Mouse (Mus musculus): Measurements from ENCODE around the gene Phc1.

GRCm38 (mm10) chr6:122310187-122310820 is 30.1 kb downstream of the Phc1 start:
- TF ChIP-seq CTCF (IDR thresholded peaks at IDR 0.05; ENCODE audit: low read depth, low read length), result no peak
- TF ChIP-seq POLR2A (IDR thresholded peaks at IDR 0.05; ENCODE audit: borderline replicate concordance, low read depth, low read length), result no peak
